Mouse (Mus musculus) hematopoietic multipotent progenitor cell, adult 10-12 weeks (in vitro differentiated cells): ENCODE results near the gene Fam193a. TPM values are rescaled to one million over a fixed set of nuclear protein-coding genes. Genes with fewer than 3 reads are reported as not detected.

Source experiments
- polyA plus RNA-seq: library from polyadenylated mRNA; stranded (reverse); fragments of >175 nt; gene quantifications from 2 replicates; pipeline ENCODE4 v1.2.3, GENCODE M21; 2012; ENCODE audit warnings: low replicate concordance

Fam193a gene
- 21.4 and 25.8 TPM in 2 replicates for polyA plus RNA-seq

DNA sequence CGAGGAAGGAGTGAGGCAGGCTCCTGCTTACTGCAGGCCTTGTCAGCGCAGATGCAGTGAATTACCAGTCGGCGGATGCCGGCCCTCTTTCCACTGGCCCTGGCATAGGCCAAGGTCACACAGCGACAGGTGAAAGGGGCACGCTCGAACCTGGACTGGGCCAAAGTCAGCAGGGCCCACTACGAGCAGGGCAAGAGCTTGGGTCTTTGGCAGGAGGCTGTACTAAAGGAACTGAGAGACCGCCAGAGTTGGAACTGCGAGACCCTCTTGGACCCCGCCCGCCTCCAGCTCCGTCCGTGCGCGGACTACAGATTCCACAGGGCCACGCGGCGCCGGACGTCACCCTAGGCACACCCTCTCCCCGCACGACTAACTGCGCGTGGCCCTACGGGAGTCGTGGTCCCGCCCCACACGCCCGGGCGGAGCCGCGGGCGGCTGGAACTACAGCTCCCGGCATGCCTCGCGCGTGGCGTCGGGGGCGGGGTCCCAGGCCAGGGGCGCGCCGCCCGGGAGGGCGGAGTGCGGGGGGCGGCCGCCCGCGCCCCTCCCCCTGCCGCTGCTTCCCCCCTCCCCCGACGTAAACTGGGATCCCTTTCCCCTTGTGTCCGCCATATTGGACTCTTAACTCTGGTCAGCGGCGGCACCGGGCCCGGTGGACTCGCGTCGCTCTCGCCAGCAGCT is at the start of gene Fam193a:
TSS of gene Fam193a (plus strand) at position 593 of the 681 bp plus-strand sequence.

DNA sequence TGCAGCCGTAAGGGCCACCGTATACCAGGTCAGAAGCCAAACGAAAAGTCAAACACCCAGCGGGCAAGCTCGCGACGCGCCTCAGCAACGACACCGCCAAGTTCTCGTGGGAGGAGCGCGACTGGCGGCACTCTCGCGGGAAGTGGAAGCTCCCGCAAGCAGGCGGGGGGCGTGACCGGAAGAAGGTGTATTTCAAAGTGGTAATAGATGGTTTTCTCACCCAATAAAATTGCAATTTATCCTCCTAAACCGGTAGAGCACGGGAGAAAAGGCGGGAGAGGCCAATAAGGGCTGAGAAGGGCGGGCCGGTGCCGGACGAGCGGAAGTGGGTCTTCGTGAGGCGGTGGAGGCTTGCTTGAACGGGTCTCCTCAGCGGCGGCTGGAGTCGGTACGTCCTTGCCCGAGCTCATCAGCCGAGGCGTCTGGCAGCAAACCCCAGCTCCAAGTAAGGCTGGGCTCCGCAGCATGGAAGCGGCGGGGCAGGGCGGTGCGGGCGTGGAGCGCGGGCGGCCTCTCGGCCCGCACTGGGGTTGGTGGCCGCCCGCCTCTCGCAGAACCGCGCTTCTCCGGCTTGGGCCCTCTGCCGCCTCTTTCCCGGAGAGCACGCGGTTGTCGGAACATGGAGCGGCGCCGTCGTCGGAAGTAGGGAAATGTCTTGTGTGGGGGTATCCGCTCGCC is 33.5 kb upstream of the Fam193a start, which contains the start of gene Rnf4:
TSS of gene Rnf4 (plus strand) at position 193 of the 678 bp plus-strand sequence.

DNA sequence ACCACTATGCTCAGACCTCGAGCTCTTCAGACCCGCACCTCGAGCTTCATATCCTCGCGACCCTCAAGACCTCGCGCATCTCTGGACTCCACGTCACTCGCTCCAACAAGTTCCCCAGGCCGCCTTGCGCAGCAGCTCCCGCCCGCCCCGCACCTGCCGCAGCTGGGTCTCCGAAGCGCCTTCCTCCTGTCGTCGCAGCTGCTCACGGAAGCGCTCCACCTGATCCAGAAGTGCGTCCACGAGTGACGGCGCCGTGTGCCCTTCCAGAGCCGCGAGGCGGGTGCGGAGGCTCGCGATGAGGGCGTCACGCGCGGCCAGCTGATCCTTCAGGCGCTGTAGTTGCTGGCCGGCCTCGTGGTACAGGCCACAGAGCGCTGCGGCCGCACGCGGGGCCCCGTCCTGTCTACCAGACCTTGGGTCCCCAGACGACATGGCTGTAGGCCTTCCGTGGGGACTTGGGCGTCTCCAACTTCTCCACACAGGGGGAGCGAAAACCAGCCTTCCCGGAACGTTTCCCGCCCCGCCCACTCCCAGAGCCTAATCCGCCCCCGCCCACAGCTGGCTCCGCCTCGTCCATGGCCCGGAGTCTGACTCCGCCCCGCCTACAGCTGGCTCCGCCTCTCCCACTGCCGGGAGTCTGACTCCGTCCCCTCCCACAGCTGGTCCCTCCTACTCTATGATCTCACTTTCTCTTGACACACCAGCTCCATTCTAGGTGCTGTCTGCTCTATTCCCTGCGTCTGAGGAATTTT is 143.9 kb downstream of the Fam193a start, which contains the start of gene Tnip2:
TSS of gene Tnip2 (minus strand) at position 526 of the 752 bp plus-strand sequence.

DNA sequence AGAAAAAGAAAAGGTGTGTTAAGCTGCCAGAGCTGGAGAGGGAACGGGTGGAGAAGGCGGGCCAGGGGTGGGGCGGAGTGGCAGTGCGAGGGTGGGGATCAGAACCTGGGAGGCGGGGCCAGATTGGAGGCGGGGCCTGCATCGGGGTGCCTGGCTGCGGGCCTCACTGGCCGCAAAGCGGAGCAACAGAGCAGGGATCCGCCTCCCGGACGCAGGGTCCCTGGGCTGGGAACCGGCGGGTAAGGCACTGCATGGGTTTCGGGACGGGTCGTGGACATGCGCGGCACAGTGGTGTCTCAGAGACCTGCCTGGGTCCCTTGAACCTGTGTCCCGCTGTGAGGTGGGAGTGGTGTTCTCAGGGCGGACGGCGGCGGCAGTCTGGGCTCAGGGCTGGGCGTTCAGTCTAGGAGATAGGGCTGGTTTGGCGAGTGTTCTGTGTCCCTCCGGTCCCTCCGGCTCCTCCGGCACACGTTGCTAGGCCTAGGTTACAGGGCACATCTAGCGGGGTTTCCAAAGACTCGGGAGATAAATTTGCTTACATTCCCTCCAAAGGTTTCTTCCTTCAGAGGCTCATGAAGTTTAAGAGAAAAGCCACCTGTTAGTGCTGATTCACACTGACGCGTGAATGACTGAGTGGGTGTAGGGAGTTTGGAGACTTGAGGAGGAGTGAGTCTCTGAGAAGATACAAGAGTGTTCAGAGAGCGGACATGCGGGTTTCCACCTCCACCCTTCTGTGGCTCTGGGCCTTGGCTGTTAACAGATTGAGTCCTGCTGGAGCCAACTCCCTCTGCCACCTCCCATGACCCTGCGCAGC is 156.1 kb downstream of the Fam193a start, which contains the start of gene Sh3bp2:
TSS of gene Sh3bp2 (plus strand) at position 176 of the 814 bp plus-strand sequence.

Other genes starting within 250 kb of the Fam193a start
- gene Poln, start 200.5 kb upstream of the Fam193a start, polyA plus RNA-seq = 0.08 and 0.09 TPM in 2 replicates
- gene Haus3, start 200.4 kb upstream of the Fam193a start, polyA plus RNA-seq = 1.8 and 3.4 TPM in 2 replicates
- 141 and 151 TPM in 2 replicates for gene Mxd4, start 182.2 kb upstream of the Fam193a start, polyA plus RNA-seq
- gene Zfyve28, start 81.5 kb upstream of the Fam193a start, polyA plus RNA-seq = 3.0 and 12.3 TPM in 2 replicates
- gene Cfap99, start 81.3 kb upstream of the Fam193a start, polyA plus RNA-seq = 0.12 TPM in 1 of 2 replicates, not detected in the other
- 11.1 and 22.1 TPM in 2 replicates for gene Rnf4, start 33.6 kb upstream of the Fam193a start, polyA plus RNA-seq
- gene Tnip2, start 144.1 kb downstream of the Fam193a start, polyA plus RNA-seq = 9.3 and 14.2 TPM in 2 replicates
- gene Sh3bp2, start 155.9 kb downstream of the Fam193a start, polyA plus RNA-seq = 90.1 and 98.1 TPM in 2 replicates
- gene Add1, start 203.7 kb downstream of the Fam193a start, polyA plus RNA-seq = 443 and 592 TPM in 2 replicates